Mouse (Mus musculus): ENCODE results near the gene Ankrd34a. TPM values are rescaled to one million over a fixed set of nuclear protein-coding genes. Genes with fewer than 3 reads are reported as not detected.

Ankrd34a gene
- total RNA-seq, 2 experiments from 2014 or later: 0.96 to 1.9 TPM

GRCm38 (mm10) chr3:96563267-96563666 lies 33.2 kb upstream of the Ankrd34a start:
- DNase-seq: no peak

- no peak for DNase-seq
Observed at GRCm38 (mm10) chr3:96563911-96564632, 32.4 kb upstream of the Ankrd34a start.

- no peak for DNase-seq
Observed at GRCm38 (mm10) chr3:96564633-96565032, 31.8 kb upstream of the Ankrd34a start.

- DNase-seq: no peak
Observed at GRCm38 (mm10) chr3:96565105-96565504, 31.3 kb upstream of the Ankrd34a start.

GRCm38 (mm10) chr3:96566661-96567450 lies 29.6 kb upstream of the Ankrd34a start:
- no peak for DNase-seq

GRCm38 (mm10) chr3:96568605-96569004 lies 27.8 kb upstream of the Ankrd34a start:
- no peak for DNase-seq

GRCm38 (mm10) chr3:96569506-96569905 lies 26.9 kb upstream of the Ankrd34a start:
- no peak for DNase-seq

- no peak for DNase-seq
Observed at GRCm38 (mm10) chr3:96569966-96570605, 26.4 kb upstream of the Ankrd34a start.

- DNase-seq: no peak
Observed at GRCm38 (mm10) chr3:96570643-96571042, 25.8 kb upstream of the Ankrd34a start.

GRCm38 (mm10) chr3:96571336-96571735 lies 25.1 kb upstream of the Ankrd34a start:
- no peak for DNase-seq

- DNase-seq: no peak
Observed at GRCm38 (mm10) chr3:96571896-96572698, 24.3 kb upstream of the Ankrd34a start.

- DNase-seq: no peak
Observed at GRCm38 (mm10) chr3:96573611-96574511, 22.6 kb upstream of the Ankrd34a start.

GRCm38 (mm10) chr3:96575272-96575984 lies 21.0 kb upstream of the Ankrd34a start:
- peak; percentile 65 for DNase-seq

GRCm38 (mm10) chr3:96576005-96576658 lies 20.3 kb upstream of the Ankrd34a start:
- DNase-seq: peak; percentile 53

GRCm38 (mm10) chr3:96576690-96577541 lies 19.5 kb upstream of the Ankrd34a start, which contains the start of gene Gm16253:
Gene Gm16253 (plus strand): TSS chr3:96576984.
- peak; percentile 86 for DNase-seq

- DNase-seq: no peak
Observed at GRCm38 (mm10) chr3:96577566-96577965, 18.9 kb upstream of the Ankrd34a start.

GRCm38 (mm10) chr3:96578561-96579238 lies 17.7 kb upstream of the Ankrd34a start:
- no peak for DNase-seq

- DNase-seq: no peak
Observed at GRCm38 (mm10) chr3:96579239-96579750, 17.1 kb upstream of the Ankrd34a start.
